Mouse (Mus musculus) hindbrain, embryonic 10.5 days (tissue): ENCODE data around the gene Gm28048. TPM values are rescaled to one million over a fixed set of nuclear protein-coding genes. Genes with fewer than 3 reads are reported as not detected.

Experiments
- DNase-seq: peaks from one replicate; pipeline ENCODE4 v3.0.0-alpha.2; 2017; ENCODE audit warnings: low spot score
- H3K27ac ChIP-seq: fragments of 300-500 bp; sonication (generic); 2 replicates; pipeline ENCODE4 v1.5.1; 2016; ENCODE audit warnings: mild to moderate bottlenecking, moderate library complexity
- H3K27me3 ChIP-seq: fragments of 300-500 bp; sonication (generic); 2 replicates; pipeline ENCODE4 v1.6.1; 2016; ENCODE audit warnings: mild to moderate bottlenecking; ENCODE audit not compliant: poor library complexity, insufficient read depth, severe bottlenecking
- H3K36me3 ChIP-seq: fragments of 300-500 bp; sonication (generic); 2 replicates; pipeline ENCODE4 v1.6.1; 2016; ENCODE audit warnings: mild to moderate bottlenecking, moderate library complexity
- H3K4me1 ChIP-seq: fragments of 300-500 bp; sonication (generic); replicated peaks from 2 replicates; pipeline ENCODE4 v1.6.1; 2016; ENCODE audit warnings: mild to moderate bottlenecking
- H3K4me3 ChIP-seq: fragments of 300-500 bp; sonication (generic); 2 replicates; pipeline ENCODE4 v1.5.1; 2016; ENCODE audit warnings: mild to moderate bottlenecking, moderate library complexity
- H3K9me3 ChIP-seq: fragments of 300-500 bp; sonication (generic); 2 replicates; pipeline ENCODE4 v1.6.1; 2016; ENCODE audit warnings: mild to moderate bottlenecking, moderate library complexity
- WGBS: fragments of 180-500 bp; shearing (Covaris S2); methylation state at CpG from one replicate; pipeline ENCODE4 v1.1.7; 2016; 5-methylcytosine and 5-hydroxymethylcytosine counted together
- polyA plus RNA-seq: library from polyadenylated mRNA; unstranded; fragments of >200 nt; fragmentation: Nextera tagmentation; extraction: Ambion mirVana; gene quantifications from 2 replicates; pipeline ENCODE4 v1.2.1, GENCODE M21; 2016

The Gm28048 gene
- polyA plus RNA-seq, 1 experiment from 2014 or later = 3.3 TPM

DNA sequence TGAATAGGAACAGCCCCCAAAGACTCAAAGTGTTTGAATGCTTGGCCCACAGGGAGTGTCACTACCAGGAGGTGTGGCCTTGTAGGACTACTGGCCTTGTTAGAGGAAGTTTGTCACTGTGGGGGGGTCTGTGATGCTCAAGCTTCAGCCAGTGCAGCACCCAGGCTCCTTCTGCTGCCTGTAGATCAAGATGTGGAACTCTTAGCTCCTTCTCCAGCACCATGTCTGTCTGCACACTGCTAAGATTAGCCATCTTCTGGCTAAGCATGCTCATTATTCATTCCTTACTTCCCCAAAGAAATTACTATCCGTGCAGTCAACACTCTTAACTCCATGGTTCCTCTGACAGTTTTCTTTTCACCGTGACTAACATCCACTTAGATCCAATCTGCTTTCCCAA lies 51.8 kb downstream of the Gm28048 start:
- no peaks in the 10 kb centered on the region for H3K27me3 ChIP-seq
- no peaks in the 10 kb centered on the region for H3K36me3 ChIP-seq
- peaks cover 9% of the 10 kb centered on the region for H3K4me1 ChIP-seq
- no peak overlapping the region for H3K4me3 ChIP-seq
- WGBS = 89% methylated on average over 2 of the region's 2 CpGs
- H3K27ac ChIP-seq = no peak overlapping the region
- no peaks in the 10 kb centered on the region for H3K9me3 ChIP-seq
- no peak for DNase-seq

- H3K36me3 ChIP-seq = no peaks in the 10 kb centered on the region
- WGBS = 87% methylated on average over 8 of the region's 8 CpGs
- H3K27me3 ChIP-seq = no peaks in the 10 kb centered on the region
- H3K4me1 ChIP-seq = no peaks in the 10 kb centered on the region
- H3K27ac ChIP-seq = no peak overlapping the region
- H3K4me3 ChIP-seq = no peak overlapping the region
- DNase-seq = no peak
- no peaks in the 10 kb centered on the region for H3K9me3 ChIP-seq
Measured at GRCm38 (mm10) chr11:22928586-22929169, 53.2 kb downstream of the Gm28048 start.

DNA sequence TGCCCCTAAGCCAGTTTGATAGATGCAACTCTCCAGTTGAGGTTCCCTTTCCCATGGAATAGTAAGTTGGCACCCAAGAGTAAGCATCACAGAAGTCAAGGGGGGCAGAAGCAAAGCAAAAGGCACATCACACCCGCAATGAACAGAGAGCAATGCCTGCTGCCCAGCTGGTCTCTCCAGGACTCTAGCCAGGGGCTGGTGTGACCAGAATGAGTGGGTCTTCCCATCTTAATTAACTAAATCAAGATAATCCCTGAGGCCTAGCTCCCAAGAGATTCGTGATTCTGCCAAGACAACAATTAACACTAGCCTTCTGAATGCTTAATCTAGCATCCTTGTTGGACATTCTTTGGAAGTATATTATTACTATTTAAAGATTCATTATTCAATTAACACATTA lies 58.3 kb downstream of the Gm28048 start:
- H3K9me3 ChIP-seq = no peaks in the 10 kb centered on the region
- H3K36me3 ChIP-seq = no peaks in the 10 kb centered on the region
- no peak overlapping the region for H3K4me3 ChIP-seq
- H3K4me1 ChIP-seq = no peaks in the 10 kb centered on the region
- 84% methylated on average over 2 of the region's 2 CpGs for WGBS
- no peak overlapping the region for H3K27ac ChIP-seq
- no peaks in the 10 kb centered on the region for H3K27me3 ChIP-seq
- no peak for DNase-seq

DNA sequence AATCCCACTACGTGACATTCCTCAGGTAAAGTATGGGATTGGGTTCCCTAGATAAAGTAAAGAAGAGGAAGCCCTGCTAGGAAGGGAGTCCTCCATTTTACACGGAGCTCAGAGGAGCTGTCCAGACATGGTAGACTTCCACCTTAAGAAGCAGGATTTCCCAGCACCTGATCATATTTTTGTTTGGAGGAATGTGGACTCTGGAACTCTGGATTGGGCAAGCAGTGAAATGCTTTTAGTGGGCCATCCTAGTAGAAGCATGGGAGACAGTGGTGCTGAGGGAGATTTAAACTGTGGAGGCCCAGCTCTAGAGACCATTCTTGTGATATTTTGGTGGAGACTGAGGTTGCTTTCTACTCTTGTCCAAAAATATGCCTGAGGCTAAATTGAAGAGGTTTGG lies 59.3 kb downstream of the Gm28048 start:
- no peak for DNase-seq
- Histone ChIP-seq H3K9me3 (no peaks in the 10 kb centered on the region), H3K36me3 (no peaks in the 10 kb centered on the region; the same call in 1 of the 2 replicates), H3K27ac (no peak overlapping the region), H3K27me3 (no peaks in the 10 kb centered on the region), H3K4me3 (no peak overlapping the region), H3K4me1 (no peaks in the 10 kb centered on the region)
- 86% methylated on average over 2 of the region's 2 CpGs for WGBS

GRCm38 (mm10) chr11:22919336-22919735 lies 62.6 kb downstream of the Gm28048 start:
- DNase-seq = no peak
- H3K4me3 ChIP-seq = no peak overlapping the region
- 84% methylated on average over 2 of the region's 2 CpGs for WGBS
- no peak overlapping the region for H3K27ac ChIP-seq
- H3K27me3 ChIP-seq = no peaks in the 10 kb centered on the region
- no peaks in the 10 kb centered on the region for H3K9me3 ChIP-seq
- peaks cover 4% of the 10 kb centered on the region; the same call in 1 of the 2 replicates for H3K36me3 ChIP-seq
- no peaks in the 10 kb centered on the region for H3K4me1 ChIP-seq

- H3K27ac ChIP-seq = no peak overlapping the region
- no peaks in the 10 kb centered on the region for H3K27me3 ChIP-seq
- WGBS = 80% methylated on average over 7 of the region's 7 CpGs
- H3K36me3 ChIP-seq = peaks cover 4% of the 10 kb centered on the region; the same call in 1 of the 2 replicates
- no peak for DNase-seq
- H3K9me3 ChIP-seq = no peaks in the 10 kb centered on the region
- no peak overlapping the region for H3K4me3 ChIP-seq
- no peaks in the 10 kb centered on the region for H3K4me1 ChIP-seq
Measured at GRCm38 (mm10) chr11:22917786-22918185, 64.1 kb downstream of the Gm28048 start.

DNA sequence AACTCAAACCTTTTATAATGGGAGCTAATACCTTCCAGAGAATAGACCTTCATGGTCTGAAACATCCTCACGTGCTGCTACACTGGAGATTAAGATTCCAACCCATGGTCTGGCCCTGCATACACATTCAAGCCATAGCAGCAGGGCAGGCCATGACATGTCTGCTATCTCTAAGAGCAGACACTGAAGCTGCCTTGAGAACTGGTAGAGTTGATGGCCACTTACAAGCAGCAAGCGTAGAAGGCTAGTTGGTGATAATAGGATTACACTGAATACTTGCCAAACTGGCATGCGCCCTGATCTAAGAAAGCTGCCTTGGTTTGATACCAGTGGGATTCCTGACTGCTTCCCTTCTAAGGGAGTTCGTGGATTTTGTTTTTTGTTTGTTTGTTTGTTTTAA lies 68.1 kb downstream of the Gm28048 start:
- no peaks in the 10 kb centered on the region for H3K27me3 ChIP-seq
- 82% methylated on average over 4 of the region's 4 CpGs for whole genome bisulfite sequencing
- H3K27ac ChIP-seq = no peak overlapping the region
- H3K4me1 ChIP-seq = no peaks in the 10 kb centered on the region
- DNase-seq = no peak
- no peak overlapping the region for H3K4me3 ChIP-seq
- no peaks in the 10 kb centered on the region for H3K9me3 ChIP-seq
- peaks cover 4% of the 10 kb centered on the region; the same call in 1 of the 2 replicates for H3K36me3 ChIP-seq

GRCm38 (mm10) chr11:22911831-22912230 lies 70.1 kb downstream of the Gm28048 start:
- Histone ChIP-seq H3K9me3 (no peaks in the 10 kb centered on the region), H3K27me3 (no peaks in the 10 kb centered on the region), H3K4me3 (no peak overlapping the region), H3K4me1 (no peaks in the 10 kb centered on the region), H3K36me3 (no peaks in the 10 kb centered on the region), H3K27ac (no peak overlapping the region)
- 95% methylated on average over 7 of the region's 7 CpGs for WGBS
- DNase-seq = no peak

- H3K4me3 ChIP-seq = no peak overlapping the region
- H3K27me3 ChIP-seq = no peaks in the 10 kb centered on the region
- H3K4me1 ChIP-seq = no peaks in the 10 kb centered on the region
- no peak for DNase-seq
- no peaks in the 10 kb centered on the region for H3K36me3 ChIP-seq
- no peak overlapping the region for H3K27ac ChIP-seq
- no peaks in the 10 kb centered on the region for H3K9me3 ChIP-seq
Measured at GRCm38 (mm10) chr11:22906453-22906865, 75.4 kb downstream of the Gm28048 start.

- no peak for DNase-seq
- no peaks in the 10 kb centered on the region for H3K9me3 ChIP-seq
- H3K36me3 ChIP-seq = peaks cover 20% of the 10 kb centered on the region
- WGBS = 90% methylated on average over 2 of the region's 2 CpGs
- no peaks in the 10 kb centered on the region for H3K27me3 ChIP-seq
- H3K4me3 ChIP-seq = no peak overlapping the region
- H3K27ac ChIP-seq = no peak overlapping the region
- no peaks in the 10 kb centered on the region for H3K4me1 ChIP-seq
Measured at GRCm38 (mm10) chr11:22902923-22903322, 79.0 kb downstream of the Gm28048 start.

DNA sequence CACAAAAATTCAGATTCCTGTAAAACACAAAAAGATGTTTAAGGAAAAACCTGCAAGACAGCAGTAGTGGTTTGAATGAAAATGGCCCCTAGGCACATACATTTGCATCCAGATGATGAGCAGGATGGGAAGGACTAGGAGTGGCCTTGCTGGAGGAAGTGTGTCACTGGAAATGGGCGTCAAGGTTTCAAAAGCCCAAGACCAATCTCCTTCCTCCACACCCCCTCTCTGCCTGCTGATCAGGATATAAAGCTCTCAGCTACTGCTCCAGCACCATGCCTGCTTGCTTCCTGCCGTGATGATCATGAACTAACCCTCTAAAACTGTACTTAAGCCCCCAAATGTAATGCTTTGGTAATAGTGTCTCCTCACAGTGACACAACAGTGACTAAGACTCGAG lies 81.8 kb downstream of the Gm28048 start:
- H3K4me1 ChIP-seq = no peaks in the 10 kb centered on the region
- H3K27ac ChIP-seq = no peak overlapping the region
- H3K4me3 ChIP-seq = no peak overlapping the region
- no peak for DNase-seq
- no peaks in the 10 kb centered on the region for H3K9me3 ChIP-seq
- H3K36me3 ChIP-seq = peaks cover 20% of the 10 kb centered on the region
- 89% methylated on average over 3 of the region's 3 CpGs for WGBS
- H3K27me3 ChIP-seq = no peaks in the 10 kb centered on the region

DNA sequence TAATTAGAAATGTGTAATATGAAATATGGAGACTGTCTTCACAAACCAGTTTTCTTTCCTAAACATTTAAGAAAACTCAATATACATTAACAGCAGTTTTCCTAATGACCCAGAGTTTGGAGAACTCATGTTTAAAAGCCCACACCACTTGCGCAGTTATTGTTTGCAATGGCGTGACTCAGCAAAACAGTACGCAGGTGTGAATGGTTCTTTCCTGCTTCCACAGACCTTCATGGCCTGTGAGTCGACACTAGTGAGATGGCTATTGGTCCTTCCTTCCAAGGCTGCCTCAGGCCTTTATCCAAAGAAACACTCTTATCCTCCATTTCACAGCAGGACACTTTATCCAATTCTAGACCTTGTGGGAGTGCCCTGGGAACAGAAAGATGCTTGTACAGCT lies 84.2 kb downstream of the Gm28048 start:
- Histone ChIP-seq H3K36me3 (peaks cover 20% of the 10 kb centered on the region), H3K9me3 (no peaks in the 10 kb centered on the region), H3K4me3 (no peak overlapping the region), H3K4me1 (no peaks in the 10 kb centered on the region), H3K27ac (no peak overlapping the region), H3K27me3 (no peaks in the 10 kb centered on the region)
- DNase-seq = no peak
- WGBS = 94% methylated on average over 4 of the region's 4 CpGs

DNA sequence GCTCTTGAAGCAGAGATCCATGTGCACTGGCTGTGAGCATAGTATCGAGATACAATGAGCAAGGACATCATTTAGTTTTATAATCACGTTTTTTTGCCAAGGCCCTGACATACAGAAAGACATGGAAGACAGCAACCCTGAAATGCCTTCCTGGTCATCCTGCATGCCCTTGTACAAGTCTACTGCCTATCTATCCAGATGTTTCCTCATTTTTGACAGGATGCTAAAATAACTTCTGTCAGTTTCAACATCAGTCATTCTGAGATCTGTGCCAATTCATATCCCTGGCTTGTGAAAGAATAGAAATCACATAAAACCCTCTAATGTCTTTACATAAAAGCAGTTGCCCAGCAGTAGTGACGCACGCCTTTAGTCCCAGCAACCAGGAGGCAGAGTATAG lies 84.8 kb downstream of the Gm28048 start:
- DNase-seq = no peak
- Histone ChIP-seq H3K9me3 (no peaks in the 10 kb centered on the region), H3K27me3 (no peaks in the 10 kb centered on the region), H3K4me3 (no peak overlapping the region), H3K27ac (no peak overlapping the region), H3K4me1 (no peaks in the 10 kb centered on the region), H3K36me3 (peaks cover 20% of the 10 kb centered on the region)
- WGBS = 92% methylated on average over 4 of the region's 4 CpGs

DNA sequence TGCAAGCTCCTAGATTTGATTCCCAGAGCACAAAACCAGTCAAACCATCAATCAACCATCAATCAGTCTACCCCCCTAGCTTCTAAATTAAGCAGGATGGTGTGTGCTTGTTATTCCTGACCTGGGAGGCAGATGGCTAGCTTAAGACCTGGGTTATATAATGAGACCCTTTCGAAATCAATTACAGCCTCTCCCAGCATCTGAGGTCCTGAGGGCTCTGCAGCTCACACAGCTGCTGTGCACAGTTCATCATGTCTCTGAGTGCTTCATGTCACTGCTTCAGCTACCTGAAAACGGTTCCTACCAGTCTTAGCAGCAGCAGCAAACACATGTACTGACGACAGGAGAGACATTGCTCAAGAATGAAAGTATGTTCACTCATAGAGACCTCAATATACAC lies 88.8 kb downstream of the Gm28048 start:
- DNase-seq = no peak
- no peaks in the 10 kb centered on the region for H3K9me3 ChIP-seq
- no peaks in the 10 kb centered on the region for H3K27me3 ChIP-seq
- 72% methylated on average over 3 of the region's 3 CpGs for WGBS
- no peaks in the 10 kb centered on the region for H3K4me1 ChIP-seq
- H3K4me3 ChIP-seq = no peak overlapping the region
- H3K27ac ChIP-seq = no peak overlapping the region
- peaks cover 2% of the 10 kb centered on the region for H3K36me3 ChIP-seq
